Mouse (Mus musculus): Measurements from ENCODE around the gene Usf1. TPM values are rescaled to one million over a fixed set of nuclear protein-coding genes. Genes with fewer than 3 reads are reported as not detected.

The Usf1 gene
- polyA plus RNA-seq, 1 experiment from 2014 or later, result 152 TPM

- Histone ChIP-seq H3K9me3 (ENCODE audit: control insufficient read depth, low read length) (no peaks in the 10 kb centered on the region), H3K27ac (ENCODE audit: low read depth, low read length) (no peak overlapping the region), H3K4me2 (no peak overlapping the region), H3K4me3 (ENCODE audit: low read depth, low read length) (no peak overlapping the region), H3K27me3 (ENCODE audit: control insufficient read depth, insufficient read depth, low read length) (peaks cover 4% of the 10 kb centered on the region; the same call in 1 of the 2 replicates), H3K4me1 (ENCODE audit: control insufficient read depth, insufficient read depth, low read length) (peaks cover 9% of the 10 kb centered on the region; the same call in 1 of the 2 replicates), H3K36me3 (ENCODE audit: control insufficient read depth, insufficient read depth, low read length) (no peaks in the 10 kb centered on the region), H3K9ac (ENCODE audit: low read length) (no peak overlapping the region)
- ATAC-seq (ENCODE audit: low FRiP score), result no peak
- WGBS, result 73% methylated on average over 1 of the region's 1 CpGs
- no peak for DNase-seq (ENCODE audit: low spot score, missing footprints)
These were observed 882 bp upstream of the Usf1 start for GRCm38 (mm10) chr1:171410231-171410630.

- Histone ChIP-seq H3K27ac (ENCODE audit: low read depth, low read length) (peak overlapping the region; percentile 74), H3K4me3 (ENCODE audit: low read depth, low read length) (peak overlapping the region; percentile 93), H3K27me3 (ENCODE audit: control insufficient read depth, insufficient read depth, low read length) (peaks cover 4% of the 10 kb centered on the region; the same call in 1 of the 2 replicates), H3K9me3 (ENCODE audit: control insufficient read depth, low read length) (no peaks in the 10 kb centered on the region), H3K36me3 (ENCODE audit: control insufficient read depth, insufficient read depth, low read length) (peaks cover 9% of the 10 kb centered on the region), H3K9ac (ENCODE audit: low read length) (peak overlapping the region; percentile 93), H3K4me2 (peak overlapping the region; percentile 40), H3K4me1 (ENCODE audit: control insufficient read depth, insufficient read depth, low read length) (peaks cover 9% of the 10 kb centered on the region; the same call in 1 of the 2 replicates)
- DNase-seq (ENCODE audit: low spot score, missing footprints), result peak; percentile 95
- under 1% methylated on average over 38 of the region's 39 CpGs for WGBS
- peak; percentile 81 for ATAC-seq (ENCODE audit: low FRiP score)
These were observed 404 bp downstream of the Usf1 start for GRCm38 (mm10) chr1:171411492-171411941.

- Histone ChIP-seq H3K4me1 (ENCODE audit: control insufficient read depth, insufficient read depth, low read length) (peaks cover 9% of the 10 kb centered on the region; the same call in 1 of the 2 replicates), H3K9ac (ENCODE audit: low read length) (peak overlapping the region; percentile 93), H3K4me2 (peak overlapping the region; percentile 40), H3K4me3 (ENCODE audit: low read depth, low read length) (peak overlapping the region; percentile 93), H3K9me3 (ENCODE audit: control insufficient read depth, low read length) (no peaks in the 10 kb centered on the region), H3K36me3 (ENCODE audit: control insufficient read depth, insufficient read depth, low read length) (peaks cover 14% of the 10 kb centered on the region), H3K27me3 (ENCODE audit: control insufficient read depth, insufficient read depth, low read length) (peaks cover 4% of the 10 kb centered on the region; the same call in 1 of the 2 replicates), H3K27ac (ENCODE audit: low read depth, low read length) (peak overlapping the region; percentile 74)
- WGBS, result 2% methylated on average over 20 of the region's 20 CpGs
- DNase-seq (ENCODE audit: low spot score, missing footprints), result peak; percentile 94
- peak; percentile 57 for ATAC-seq (ENCODE audit: low FRiP score)
These were observed 908 bp downstream of the Usf1 start for GRCm38 (mm10) chr1:171412001-171412441.

- DNase-seq (ENCODE audit: low spot score, missing footprints) (peak; percentile 89), ATAC-seq (ENCODE audit: low FRiP score) (peak; percentile 3; the same call in 1 of the 2 replicates)
- WGBS, result 48% methylated on average over 3 of the region's 3 CpGs
- H3K9me3 ChIP-seq (ENCODE audit: control insufficient read depth, low read length), result no peaks in the 10 kb centered on the region
- H3K36me3 ChIP-seq (ENCODE audit: control insufficient read depth, insufficient read depth, low read length), result peaks cover 14% of the 10 kb centered on the region
- H3K4me1 ChIP-seq (ENCODE audit: control insufficient read depth, insufficient read depth, low read length), result peaks cover 9% of the 10 kb centered on the region; the same call in 1 of the 2 replicates
- H3K27ac ChIP-seq (ENCODE audit: low read depth, low read length), result peak overlapping the region; percentile 45; the same call in 1 of the 2 replicates
- H3K4me3 ChIP-seq (ENCODE audit: low read depth, low read length), result peak overlapping the region; percentile 93
- peaks cover 4% of the 10 kb centered on the region; the same call in 1 of the 2 replicates for H3K27me3 ChIP-seq (ENCODE audit: control insufficient read depth, insufficient read depth, low read length)
- H3K4me2 ChIP-seq, result peak overlapping the region; percentile 40
- H3K9ac ChIP-seq (ENCODE audit: low read length), result peak overlapping the region; percentile 93
These were observed 1.3 kb downstream of the Usf1 start for GRCm38 (mm10) chr1:171412446-171412845.

GRCm38 (mm10) chr1:171413608-171414007 lies 2.5 kb downstream of the Usf1 start:
- H3K4me1 ChIP-seq (ENCODE audit: control insufficient read depth, insufficient read depth, low read length), result peaks cover 9% of the 10 kb centered on the region; the same call in 1 of the 2 replicates
- H3K9ac ChIP-seq (ENCODE audit: low read length), result no peak overlapping the region
- H3K36me3 ChIP-seq (ENCODE audit: control insufficient read depth, insufficient read depth, low read length), result peaks cover 21% of the 10 kb centered on the region
- no peak overlapping the region for H3K4me2 ChIP-seq
- H3K27ac ChIP-seq (ENCODE audit: low read depth, low read length), result no peak overlapping the region
- DNase-seq (ENCODE audit: low spot score, missing footprints) (no peak), ATAC-seq (ENCODE audit: low FRiP score) (no peak)
- no peaks in the 10 kb centered on the region for H3K9me3 ChIP-seq (ENCODE audit: control insufficient read depth, low read length)
- no peak overlapping the region for H3K4me3 ChIP-seq (ENCODE audit: low read depth, low read length)
- peaks cover 4% of the 10 kb centered on the region; the same call in 1 of the 2 replicates for H3K27me3 ChIP-seq (ENCODE audit: control insufficient read depth, insufficient read depth, low read length)
- 71% methylated on average over 8 of the region's 8 CpGs for WGBS

- Histone ChIP-seq H3K4me1 (ENCODE audit: control insufficient read depth, insufficient read depth, low read length) (no peaks in the 10 kb centered on the region; the same call in 1 of the 2 replicates), H3K9ac (ENCODE audit: low read length) (no peak within 1 kb of the TSS), H3K27me3 (ENCODE audit: control insufficient read depth, insufficient read depth, low read length) (no peaks in the 10 kb centered on the region), H3K4me3 (ENCODE audit: low read depth, low read length) (no peak within 1 kb of the TSS), H3K4me2 (no peak within 1 kb of the TSS), H3K27ac (ENCODE audit: low read depth, low read length) (peak within 1 kb of the TSS; percentile 15; the same call in 1 of the 2 replicates), H3K36me3 (ENCODE audit: control insufficient read depth, insufficient read depth, low read length) (peaks cover 26% of the 10 kb centered on the region), H3K9me3 (ENCODE audit: control insufficient read depth, low read length) (no peaks in the 10 kb centered on the region)
- ATAC-seq (ENCODE audit: low FRiP score) (no peak), DNase-seq (ENCODE audit: low spot score, missing footprints) (no peak)
- 86% methylated on average over 5 of the region's 5 CpGs for WGBS
These were observed 7.5 kb downstream of the Usf1 start, which contains the start of gene Tstd1 for GRCm38 (mm10) chr1:171418660-171419059. TSS of gene Tstd1 (plus strand) at chr1:171418872.

GRCm38 (mm10) chr1:171419291-171419882 lies 8.3 kb downstream of the Usf1 start:
- Histone ChIP-seq H3K4me2 (no peak overlapping the region), H3K27ac (ENCODE audit: low read depth, low read length) (peak overlapping the region; percentile 15; the same call in 1 of the 2 replicates), H3K9me3 (ENCODE audit: control insufficient read depth, low read length) (no peaks in the 10 kb centered on the region), H3K4me3 (ENCODE audit: low read depth, low read length) (no peak overlapping the region), H3K9ac (ENCODE audit: low read length) (no peak overlapping the region), H3K36me3 (ENCODE audit: control insufficient read depth, insufficient read depth, low read length) (peaks cover 26% of the 10 kb centered on the region), H3K27me3 (ENCODE audit: control insufficient read depth, insufficient read depth, low read length) (no peaks in the 10 kb centered on the region), H3K4me1 (ENCODE audit: control insufficient read depth, insufficient read depth, low read length) (no peaks in the 10 kb centered on the region)
- 50% methylated on average over 12 of the region's 12 CpGs for WGBS
- DNase-seq (ENCODE audit: low spot score, missing footprints), result no peak
- peak; percentile 61 for ATAC-seq (ENCODE audit: low FRiP score)

- 76% methylated on average over 5 of the region's 5 CpGs for WGBS
- peaks cover 26% of the 10 kb centered on the region for H3K36me3 ChIP-seq (ENCODE audit: control insufficient read depth, insufficient read depth, low read length)
These were observed 8.8 kb downstream of the Usf1 start for GRCm38 (mm10) chr1:171419905-171420304.

GRCm38 (mm10) chr1:171422504-171423095 lies 11.5 kb downstream of the Usf1 start:
- H3K36me3 ChIP-seq (ENCODE audit: control insufficient read depth, insufficient read depth, low read length), result peaks cover 12% of the 10 kb centered on the region
- no peak overlapping the region for H3K4me2 ChIP-seq
- H3K4me3 ChIP-seq (ENCODE audit: low read depth, low read length), result no peak overlapping the region
- 90% methylated on average over 8 of the region's 8 CpGs for WGBS
- no peak overlapping the region for H3K27ac ChIP-seq (ENCODE audit: low read depth, low read length)
- ATAC-seq (ENCODE audit: low FRiP score) (no peak), DNase-seq (ENCODE audit: low spot score, missing footprints) (no peak)
- no peaks in the 10 kb centered on the region for H3K4me1 ChIP-seq (ENCODE audit: control insufficient read depth, insufficient read depth, low read length)
- H3K27me3 ChIP-seq (ENCODE audit: control insufficient read depth, insufficient read depth, low read length), result no peaks in the 10 kb centered on the region
- H3K9ac ChIP-seq (ENCODE audit: low read length), result no peak overlapping the region
- no peaks in the 10 kb centered on the region for H3K9me3 ChIP-seq (ENCODE audit: control insufficient read depth, low read length)

More at GRCm38 (mm10) chr1:171419905-171420304, 8.8 kb downstream of the Usf1 start:
- no peak; the same call in 1 of the 2 replicates for ATAC-seq (ENCODE audit: low FRiP score)
- Histone ChIP-seq H3K9ac (ENCODE audit: low read length) (no peak overlapping the region), H3K4me2 (no peak overlapping the region), H3K4me1 (ENCODE audit: control insufficient read depth, insufficient read depth, low read length) (no peaks in the 10 kb centered on the region), H3K9me3 (ENCODE audit: control insufficient read depth, low read length) (no peaks in the 10 kb centered on the region), H3K27me3 (ENCODE audit: control insufficient read depth, insufficient read depth, low read length) (no peaks in the 10 kb centered on the region), H3K4me3 (ENCODE audit: low read depth, low read length) (no peak overlapping the region), H3K27ac (ENCODE audit: low read depth, low read length) (0 out of 2 replicates have a peak overlapping the region, but pooled peaks have one; percentile 15)
- no peak for DNase-seq (ENCODE audit: low spot score, missing footprints)

Data from midbrain, embryonic 11.5 days (tissue).